30 mouse cellular contexts compared by ENCODE assay signal in the genomic region with DNA sequence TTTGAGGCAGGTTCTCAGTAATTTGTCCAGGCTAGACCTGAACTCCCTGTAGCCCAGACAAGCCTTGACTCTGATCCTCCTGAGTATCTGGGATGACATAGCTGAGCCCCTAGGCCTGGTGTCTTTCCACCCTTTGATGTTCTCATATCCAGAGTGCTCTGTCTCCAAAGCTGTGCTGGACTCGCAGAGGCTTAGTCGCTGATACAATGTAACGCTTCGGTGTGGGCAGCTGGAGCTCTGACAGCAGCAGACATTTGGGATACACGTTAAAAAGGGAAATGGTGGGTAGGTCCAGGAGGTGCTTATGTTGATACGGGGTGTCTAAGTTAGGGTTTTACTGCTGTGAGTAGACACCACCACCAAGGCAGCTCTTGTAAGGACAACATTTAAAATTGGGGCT.
"Had no signal": no experiment of that assay in that cellular context is flagged by ENCODE, and none has a peak within 500 bp of the region (broad histone marks: within the 10 kb centered on the region; RNA-seq: fewer than 3 reads in every experiment).

No protein-coding gene starts in this region.

- DNase-seq: left cerebral cortex, postnatal 4 days; liver, embryonic 13.5 days; liver, postnatal 0 days; lung, adult 18-20 months; lung, adult 2 months; lung, embryonic 14.5 days; lung, postnatal 10 days; lung, postnatal 14 days; lung, postnatal 36 days; lung, postnatal 4 days; midbrain, embryonic 14.5 days had no signal

- H3K9ac ChIP-seq: limb, embryonic 12.5 days; limb, embryonic 13.5 days; limb, embryonic 15.5 days; liver, embryonic 12.5 days; liver, embryonic 13.5 days; liver, embryonic 14.5 days; liver, embryonic 15.5 days; liver, postnatal 0 days; lung, embryonic 14.5 days; lung, embryonic 15.5 days; midbrain, embryonic 12.5 days; midbrain, embryonic 13.5 days; midbrain, embryonic 15.5 days had no signal

- H3K9me3 ChIP-seq: limb, embryonic 10.5 days; limb, embryonic 15.5 days; liver, embryonic 12.5 days; liver, embryonic 13.5 days; liver, embryonic 15.5 days; lung, embryonic 15.5 days; megakaryocyte, embryonic 14.5 days; midbrain, embryonic 10.5 days; midbrain, embryonic 12.5 days; midbrain, embryonic 13.5 days had no signal

- H3K27ac ChIP-seq: left cerebral cortex, adult 2 months; limb, embryonic 10.5 days; limb, embryonic 12.5 days; limb, embryonic 13.5 days; limb, embryonic 15.5 days; liver, embryonic 12.5 days; liver, embryonic 13.5 days; liver, embryonic 14.5 days; liver, embryonic 15.5 days; lung, embryonic 15.5 days; macrophage; midbrain, embryonic 10.5 days; midbrain, embryonic 12.5 days; midbrain, embryonic 13.5 days; midbrain, embryonic 15.5 days had no signal

- H3K4me1 ChIP-seq: limb, embryonic 10.5 days; limb, embryonic 12.5 days; limb, embryonic 13.5 days; limb, embryonic 15.5 days; liver, embryonic 15.5 days; lung, embryonic 15.5 days; midbrain, embryonic 13.5 days; midbrain, embryonic 15.5 days had no signal

- H3K36me3 ChIP-seq: limb, embryonic 10.5 days; limb, embryonic 12.5 days; limb, embryonic 13.5 days; limb, embryonic 15.5 days; liver, embryonic 12.5 days; liver, embryonic 13.5 days; liver, embryonic 15.5 days; lung, embryonic 15.5 days; midbrain, embryonic 10.5 days; midbrain, embryonic 12.5 days; midbrain, embryonic 13.5 days; midbrain, embryonic 15.5 days had no signal

- H3K4me3 ChIP-seq: left cerebral cortex, adult 2 months; limb, embryonic 10.5 days; limb, embryonic 12.5 days; limb, embryonic 13.5 days; limb, embryonic 15.5 days; liver, embryonic 12.5 days; liver, embryonic 13.5 days; liver, embryonic 15.5 days; lung, embryonic 15.5 days; megakaryocyte, embryonic 14.5 days; midbrain, embryonic 10.5 days; midbrain, embryonic 12.5 days; midbrain, embryonic 13.5 days; midbrain, embryonic 15.5 days; myocyte had no signal

- H3K4me2 ChIP-seq: limb, embryonic 12.5 days; limb, embryonic 13.5 days; limb, embryonic 15.5 days; liver, embryonic 11.5 days; liver, embryonic 12.5 days; liver, embryonic 13.5 days; liver, embryonic 15.5 days; lung, embryonic 14.5 days; lung, embryonic 15.5 days; midbrain, embryonic 12.5 days; midbrain, embryonic 13.5 days; midbrain, embryonic 15.5 days had no signal

- H3K27me3 ChIP-seq: limb, embryonic 12.5 days; limb, embryonic 13.5 days; limb, embryonic 15.5 days; liver, embryonic 12.5 days; liver, embryonic 13.5 days; liver, embryonic 15.5 days; lung, embryonic 15.5 days; megakaryocyte, embryonic 14.5 days; midbrain, embryonic 12.5 days; midbrain, embryonic 13.5 days; midbrain, embryonic 15.5 days had no signal

- ATAC-seq: liver, embryonic 12.5 days; liver, postnatal 0 days; lung, postnatal 0 days; midbrain, embryonic 13.5 days; midbrain, embryonic 15.5 days; midbrain, embryonic 16.5 days had no signal
